Mouse (Mus musculus) hindlimb bud, embryonic 11.5 days (tissue): ENCODE measurements around the gene Prpf6.

ENCODE experiments used
- DNase-seq: peaks from one replicate; pipeline ENCODE4 v3.0.0-alpha.2; 2012; ENCODE audit warnings: low read depth, low spot score; ENCODE audit errors: extremely low spot score

Gene Prpf6

GRCm38 (mm10) chr2:181683381-181683780 lies 91.7 kb downstream of the Prpf6 start:
- DNase-seq, result no peak

GRCm38 (mm10) chr2:181684713-181685112 lies 93.0 kb downstream of the Prpf6 start:
- DNase-seq, result no peak

- no peak for DNase-seq
Measured at GRCm38 (mm10) chr2:181685686-181686085, 94.0 kb downstream of the Prpf6 start.

- DNase-seq, result no peak
Measured at GRCm38 (mm10) chr2:181687586-181687985, 95.9 kb downstream of the Prpf6 start.

GRCm38 (mm10) chr2:181689466-181690160 lies 97.9 kb downstream of the Prpf6 start:
- no peak for DNase-seq

- DNase-seq, result no peak
Measured at GRCm38 (mm10) chr2:181691083-181691482, 99.4 kb downstream of the Prpf6 start.

- DNase-seq, result no peak
Measured at GRCm38 (mm10) chr2:181691571-181691970, 99.9 kb downstream of the Prpf6 start.

- DNase-seq, result no peak
Measured at GRCm38 (mm10) chr2:181692304-181692703, 100.6 kb downstream of the Prpf6 start.

- DNase-seq, result no peak
Measured at GRCm38 (mm10) chr2:181693339-181694280, 101.9 kb downstream of the Prpf6 start, which contains the start of gene Rgs19. Gene Rgs19, minus strand, starts transcription at chr2:181693977.

- DNase-seq, result no peak
Measured at GRCm38 (mm10) chr2:181694581-181694980, 102.9 kb downstream of the Prpf6 start.

GRCm38 (mm10) chr2:181695776-181696175 lies 104.1 kb downstream of the Prpf6 start:
- no peak for DNase-seq

GRCm38 (mm10) chr2:181696801-181697420 lies 105.2 kb downstream of the Prpf6 start:
- no peak for DNase-seq

GRCm38 (mm10) chr2:181698241-181698640 lies 106.6 kb downstream of the Prpf6 start, which contains the start of gene Lkaaear1:
Gene Lkaaear1, minus strand, starts transcription at chr2:181698442.
- no peak for DNase-seq
